In genomic region chr2:174016068-174016467, GRCm38 (mm10) we compare ENCODE assay signal across 25 mouse cellular contexts.
DNase-seq lines count a peak whose midpoint lies in the region; ATAC-seq lines count a peak whose summit lies in the region.
"Had no signal": no experiment of that assay in that cellular context is flagged by ENCODE, and none has a peak within 500 bp of the region (broad histone marks: within the 10 kb centered on the region; RNA-seq: fewer than 3 reads in every experiment).

No protein-coding gene starts in this region.

- H3K4me2 ChIP-seq in forebrain, embryonic 11.5 days (ENCODE audit: low read depth, low read length, severe bottlenecking), result no peak overlapping the region
- H3K4me2 ChIP-seq in forebrain, embryonic 12.5 days, result no peak overlapping the region
- no peak overlapping the region for H3K4me2 ChIP-seq in liver, embryonic 16.5 days (ENCODE audit: low read depth, low read length)
- H3K4me2 ChIP-seq: forebrain, embryonic 15.5 days; heart, embryonic 15.5 days; kidney, embryonic 15.5 days; midbrain, embryonic 15.5 days; neural tube, embryonic 13.5 days; stomach, embryonic 15.5 days had no signal

- no peaks in the 10 kb centered on the region for H3K4me1 ChIP-seq in forebrain, embryonic 11.5 days (replicated peaks; ENCODE audit: control insufficient read depth, insufficient read depth, low read length)
- peaks cover 4% of the 10 kb centered on the region; the same call in 1 of the 2 replicates for H3K4me1 ChIP-seq in forebrain, embryonic 12.5 days
- no peaks in the 10 kb centered on the region; the same call in 1 of the 2 replicates for H3K4me1 ChIP-seq in liver, embryonic 16.5 days (ENCODE audit: control insufficient read depth, low read depth, low read length)
- H3K4me1 ChIP-seq: forebrain, embryonic 15.5 days had no signal

- WGBS in forebrain, embryonic 11.5 days, result 86% methylated on average over 5 of the region's 5 CpGs
- WGBS in forebrain, embryonic 12.5 days, result 83% methylated on average over 5 of the region's 5 CpGs
- 46% methylated on average over 5 of the region's 5 CpGs for WGBS in liver, embryonic 16.5 days (ENCODE audit: insufficient replicate concordance)

- H3K4me3 ChIP-seq in forebrain, embryonic 11.5 days (ENCODE audit: low read depth, low read length), result no peak overlapping the region
- H3K4me3 ChIP-seq in forebrain, embryonic 12.5 days (replicated peaks), result no peak overlapping the region
- no peak overlapping the region for H3K4me3 ChIP-seq in liver, embryonic 16.5 days (ENCODE audit: low read depth, low read length)
- H3K4me3 ChIP-seq: forebrain, embryonic 15.5 days; heart, embryonic 15.5 days; kidney, embryonic 15.5 days; midbrain, embryonic 15.5 days; myocyte; neural tube, embryonic 13.5 days; stomach, embryonic 15.5 days had no signal

- no peak overlapping the region for H3K9ac ChIP-seq in forebrain, embryonic 11.5 days (ENCODE audit: low read length)
- no peak overlapping the region for H3K9ac ChIP-seq in forebrain, embryonic 12.5 days
- no peak overlapping the region for H3K9ac ChIP-seq in liver, embryonic 16.5 days (ENCODE audit: low read depth, low read length)
- H3K9ac ChIP-seq: forebrain, embryonic 15.5 days; heart, embryonic 15.5 days; kidney, embryonic 15.5 days; midbrain, embryonic 15.5 days; neural tube, embryonic 13.5 days; stomach, embryonic 15.5 days had no signal

- no peaks in the 10 kb centered on the region for H3K36me3 ChIP-seq in forebrain, embryonic 11.5 days (ENCODE audit: control insufficient read depth, insufficient read depth, low read length)
- no peaks in the 10 kb centered on the region for H3K36me3 ChIP-seq in forebrain, embryonic 12.5 days (replicated peaks)
- H3K36me3 ChIP-seq in liver, embryonic 16.5 days (ENCODE audit: control insufficient read depth, insufficient read depth), result no peaks in the 10 kb centered on the region
- H3K36me3 ChIP-seq: forebrain, embryonic 15.5 days; heart, embryonic 15.5 days; kidney, embryonic 15.5 days; midbrain, embryonic 15.5 days; neural tube, embryonic 13.5 days; stomach, embryonic 15.5 days had no signal

- H3K27ac ChIP-seq in forebrain, embryonic 11.5 days (ENCODE audit: low read depth, low read length), result no peak overlapping the region
- no peak overlapping the region for H3K27ac ChIP-seq in forebrain, embryonic 12.5 days
- no peak overlapping the region for H3K27ac ChIP-seq in liver, embryonic 16.5 days (ENCODE audit: low read length)
- H3K27ac ChIP-seq: forebrain, embryonic 15.5 days; heart, embryonic 15.5 days; kidney, embryonic 15.5 days; midbrain, embryonic 15.5 days; neural tube, embryonic 13.5 days; stomach, embryonic 15.5 days had no signal

- peak; percentile 34 for DNase-seq in forebrain, embryonic 11.5 days (ENCODE audit: low spot score)
- DNase-seq in liver (no peak), NIH3T3 (ENCODE audit: low read depth) (peak; percentile 12)
- DNase-seq in embryo, embryonic 11 days, result no peak
- DNase-seq in layer of hippocampus, adult 9-11 months, result no peak
- DNase-seq: adrenal gland, adult 2 months; cerebellum, adult 18-20 months; cerebellum, postnatal 14 days; heart, postnatal 36 days; kidney, postnatal 36 days; lung, adult 18-20 months; lung, postnatal 10 days; right cerebral cortex, adult 18-20 months; right cerebral cortex, postnatal 4 days had no signal

- no peaks in the 10 kb centered on the region for H3K27me3 ChIP-seq in forebrain, embryonic 11.5 days (ENCODE audit: control insufficient read depth, insufficient read depth, low read length)
- H3K27me3 ChIP-seq in forebrain, embryonic 12.5 days, result no peaks in the 10 kb centered on the region
- H3K27me3 ChIP-seq in liver, embryonic 16.5 days (ENCODE audit: control insufficient read depth, insufficient read depth, low read depth, low read length), result no peaks in the 10 kb centered on the region
- H3K27me3 ChIP-seq: forebrain, embryonic 15.5 days; heart, embryonic 15.5 days; midbrain, embryonic 15.5 days; neural tube, embryonic 13.5 days; stomach, embryonic 15.5 days had no signal

- no peaks in the 10 kb centered on the region for H3K9me3 ChIP-seq in forebrain, embryonic 11.5 days (ENCODE audit: control insufficient read depth, low read length)
- no peaks in the 10 kb centered on the region for H3K9me3 ChIP-seq in forebrain, embryonic 12.5 days
- no peaks in the 10 kb centered on the region for H3K9me3 ChIP-seq in liver, embryonic 16.5 days (replicated peaks; ENCODE audit: control insufficient read depth, low read length)
- H3K9me3 ChIP-seq: forebrain, embryonic 15.5 days; heart, embryonic 15.5 days; kidney, embryonic 15.5 days; midbrain, embryonic 15.5 days; neural tube, embryonic 13.5 days; stomach, embryonic 15.5 days had no signal

- no peak for ATAC-seq in forebrain, embryonic 11.5 days (replicated peaks; ENCODE audit: low FRiP score)
- no peak for ATAC-seq in forebrain, embryonic 12.5 days (ENCODE audit: low FRiP score)
- peak; percentile 61; the same call in 1 of the 2 replicates for ATAC-seq in liver, embryonic 16.5 days (ENCODE audit: low read depth)
- ATAC-seq in megakaryocyte, adult 5-6 weeks (ENCODE audit: poor library complexity, severe bottlenecking), result peak; percentile 57
- ATAC-seq: forebrain, embryonic 15.5 days; intestine, embryonic 16.5 days; midbrain, embryonic 15.5 days had no signal

Comparison
In these comparisons a context has a peak if more than half of its experiments do, and no peak if none do; other contexts are left out.
1. ATAC-seq: peak in liver, embryonic 16.5 days (single experiment) and megakaryocyte, adult 5-6 weeks (single experiment); none in forebrain, embryonic 11.5 days (single experiment) and forebrain, embryonic 12.5 days (single experiment).
2. DNase-seq: peak in forebrain, embryonic 11.5 days (single experiment) and NIH3T3 (single experiment); none in liver (single experiment), embryo, embryonic 11 days (single experiment) and layer of hippocampus, adult 9-11 months (single experiment).